Mouse (Mus musculus): ENCODE results near the gene Cdkn2aip. TPM values are rescaled to one million over a fixed set of nuclear protein-coding genes. Genes with fewer than 3 reads are reported as not detected.

Gene Cdkn2aip
- 4.5 and 5.9 TPM in 2 replicates for polyA plus RNA-seq (2012; ENCODE audit: insufficient read depth, low replicate concordance)

- TF ChIP-seq FLI1 (IDR thresholded peaks at IDR 0.05; ENCODE audit: low read length) (peak; percentile 19; the same call in 1 of the 2 replicates), GATA1 (IDR thresholded peaks at IDR 0.05; ENCODE audit: borderline replicate concordance, low read length) (no peak)
- H3K4me1 ChIP-seq = peaks cover 52% of the 10 kb centered on the region
- no peaks in the 10 kb centered on the region for H3K27me3 ChIP-seq (replicated peaks)
- H3K36me3 ChIP-seq (replicated peaks; ENCODE audit: low read length) = peaks cover 29% of the 10 kb centered on the region
- no peaks in the 10 kb centered on the region for H3K9me3 ChIP-seq
- peak within 1 kb of the TSS; percentile 99 for H3K4me3 ChIP-seq (replicated peaks)
These were observed at the start of gene Cdkn2aip for GRCm38 (mm10) chr8:47713761-47714745. TSS of gene Cdkn2aip (minus strand) at chr8:47713932.

- no peak overlapping the region for H3K4me3 ChIP-seq (replicated peaks)
- H3K27me3 ChIP-seq (replicated peaks) = no peaks in the 10 kb centered on the region
- H3K9me3 ChIP-seq = no peaks in the 10 kb centered on the region
- no peaks in the 10 kb centered on the region for H3K36me3 ChIP-seq (replicated peaks; ENCODE audit: low read length)
- H3K4me1 ChIP-seq = no peaks in the 10 kb centered on the region
- TF ChIP-seq FLI1 (IDR thresholded peaks at IDR 0.05; ENCODE audit: low read length) = no peak
- no peak for TF ChIP-seq GATA1 (IDR thresholded peaks at IDR 0.05; ENCODE audit: borderline replicate concordance, low read length)
These were observed 49.5 kb upstream of the Cdkn2aip start for GRCm38 (mm10) chr8:47763194-47763593.

GRCm38 (mm10) chr8:47760685-47761084 lies 47.0 kb upstream of the Cdkn2aip start:
- Histone ChIP-seq H3K4me1 (no peaks in the 10 kb centered on the region), H3K9me3 (no peaks in the 10 kb centered on the region), H3K36me3 (replicated peaks; ENCODE audit: low read length) (no peaks in the 10 kb centered on the region), H3K4me3 (replicated peaks) (no peak overlapping the region), H3K27me3 (replicated peaks) (no peaks in the 10 kb centered on the region)
- TF ChIP-seq FLI1 (IDR thresholded peaks at IDR 0.05; ENCODE audit: low read length) (no peak), GATA1 (IDR thresholded peaks at IDR 0.05; ENCODE audit: borderline replicate concordance, low read length) (no peak)

GRCm38 (mm10) chr8:47760186-47760585 lies 46.5 kb upstream of the Cdkn2aip start:
- Histone ChIP-seq H3K27me3 (replicated peaks) (no peaks in the 10 kb centered on the region), H3K9me3 (0 out of 2 replicates have a peak, but pooled peaks cover 3% of the 10 kb centered on the region), H3K4me3 (replicated peaks) (no peak overlapping the region), H3K4me1 (no peaks in the 10 kb centered on the region), H3K36me3 (replicated peaks; ENCODE audit: low read length) (no peaks in the 10 kb centered on the region)
- TF ChIP-seq FLI1 (IDR thresholded peaks at IDR 0.05; ENCODE audit: low read length) = no peak
- TF ChIP-seq GATA1 (IDR thresholded peaks at IDR 0.05; ENCODE audit: borderline replicate concordance, low read length) = no peak

- Histone ChIP-seq H3K4me3 (replicated peaks) (no peak overlapping the region), H3K27me3 (replicated peaks) (no peaks in the 10 kb centered on the region), H3K4me1 (peaks cover 4% of the 10 kb centered on the region; the same call in 1 of the 2 replicates), H3K36me3 (replicated peaks; ENCODE audit: low read length) (no peaks in the 10 kb centered on the region), H3K9me3 (peaks cover 8% of the 10 kb centered on the region; the same call in 1 of the 2 replicates)
- TF ChIP-seq FLI1 (IDR thresholded peaks at IDR 0.05; ENCODE audit: low read length) (no peak), GATA1 (IDR thresholded peaks at IDR 0.05; ENCODE audit: borderline replicate concordance, low read length) (no peak)
These were observed 39.4 kb upstream of the Cdkn2aip start for GRCm38 (mm10) chr8:47753121-47753520.

GRCm38 (mm10) chr8:47750096-47750495 lies 36.4 kb upstream of the Cdkn2aip start:
- no peak overlapping the region for H3K4me3 ChIP-seq (replicated peaks)

GRCm38 (mm10) chr8:47749491-47749890 lies 35.8 kb upstream of the Cdkn2aip start:
- Histone ChIP-seq H3K4me3 (replicated peaks) (no peak overlapping the region), H3K4me1 (peaks cover 4% of the 10 kb centered on the region; the same call in 1 of the 2 replicates), H3K27me3 (replicated peaks) (peaks cover 2% of the 10 kb centered on the region), H3K36me3 (replicated peaks; ENCODE audit: low read length) (no peaks in the 10 kb centered on the region), H3K9me3 (peaks cover 5% of the 10 kb centered on the region; the same call in 1 of the 2 replicates)
- TF ChIP-seq FLI1 (IDR thresholded peaks at IDR 0.05; ENCODE audit: low read length) (no peak), GATA1 (IDR thresholded peaks at IDR 0.05; ENCODE audit: borderline replicate concordance, low read length) (no peak)

More at GRCm38 (mm10) chr8:47750096-47750495, 36.4 kb upstream of the Cdkn2aip start:
- Histone ChIP-seq H3K4me1 (peaks cover 4% of the 10 kb centered on the region; the same call in 1 of the 2 replicates), H3K27me3 (replicated peaks) (no peaks in the 10 kb centered on the region), H3K36me3 (replicated peaks; ENCODE audit: low read length) (no peaks in the 10 kb centered on the region), H3K9me3 (peaks cover 5% of the 10 kb centered on the region; the same call in 1 of the 2 replicates)
- TF ChIP-seq FLI1 (IDR thresholded peaks at IDR 0.05; ENCODE audit: low read length) = no peak
- TF ChIP-seq GATA1 (IDR thresholded peaks at IDR 0.05; ENCODE audit: borderline replicate concordance, low read length) = no peak

GRCm38 (mm10) chr8:47746304-47746703 lies 32.6 kb upstream of the Cdkn2aip start:
- TF ChIP-seq GATA1 (IDR thresholded peaks at IDR 0.05; ENCODE audit: borderline replicate concordance, low read length) (no peak), FLI1 (IDR thresholded peaks at IDR 0.05; ENCODE audit: low read length) (no peak)
- H3K4me1 ChIP-seq = peaks cover 12% of the 10 kb centered on the region
- no peak overlapping the region for H3K4me3 ChIP-seq (replicated peaks)
- no peaks in the 10 kb centered on the region for H3K9me3 ChIP-seq
- no peaks in the 10 kb centered on the region for H3K36me3 ChIP-seq (replicated peaks; ENCODE audit: low read length)
- peaks cover 14% of the 10 kb centered on the region for H3K27me3 ChIP-seq (replicated peaks)

GRCm38 (mm10) chr8:47745848-47746247 lies 32.1 kb upstream of the Cdkn2aip start:
- TF ChIP-seq FLI1 (IDR thresholded peaks at IDR 0.05; ENCODE audit: low read length) (no peak), GATA1 (IDR thresholded peaks at IDR 0.05; ENCODE audit: borderline replicate concordance, low read length) (no peak)
- Histone ChIP-seq H3K4me3 (replicated peaks) (no peak overlapping the region), H3K36me3 (replicated peaks; ENCODE audit: low read length) (no peaks in the 10 kb centered on the region), H3K4me1 (peaks cover 12% of the 10 kb centered on the region), H3K9me3 (no peaks in the 10 kb centered on the region), H3K27me3 (replicated peaks) (peaks cover 17% of the 10 kb centered on the region)

- H3K36me3 ChIP-seq (replicated peaks; ENCODE audit: low read length) = no peaks in the 10 kb centered on the region
- no peak overlapping the region for H3K4me3 ChIP-seq (replicated peaks)
- H3K4me1 ChIP-seq = peaks cover 12% of the 10 kb centered on the region
- TF ChIP-seq FLI1 (IDR thresholded peaks at IDR 0.05; ENCODE audit: low read length) = no peak
- TF ChIP-seq GATA1 (IDR thresholded peaks at IDR 0.05; ENCODE audit: borderline replicate concordance, low read length) = no peak
- no peaks in the 10 kb centered on the region for H3K9me3 ChIP-seq
- peaks cover 17% of the 10 kb centered on the region for H3K27me3 ChIP-seq (replicated peaks)
These were observed 31.1 kb upstream of the Cdkn2aip start for GRCm38 (mm10) chr8:47744803-47745202.
